Mouse (Mus musculus): ENCODE results near the gene Pts.

DNA sequence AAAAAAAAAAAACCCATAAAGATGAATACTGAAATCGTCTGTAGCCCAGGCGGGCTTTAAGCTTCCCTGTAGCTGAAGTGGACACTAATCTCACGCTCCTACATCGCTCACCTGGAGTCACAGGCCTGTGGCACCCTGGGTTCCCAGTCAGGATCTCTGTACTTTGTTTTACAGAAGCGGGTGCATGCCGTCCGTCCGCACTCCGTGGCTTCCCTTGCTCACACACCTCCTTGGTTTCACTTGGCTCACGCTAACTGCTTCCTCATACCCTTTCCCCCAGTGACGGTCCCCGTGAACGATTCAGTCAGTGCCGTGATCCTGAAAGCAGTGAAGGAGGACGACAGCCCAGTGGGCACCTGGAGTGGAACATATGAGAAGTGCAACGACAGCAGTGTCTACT, 29.7 kb downstream of the Pts start:
- TF ChIP-seq EP300 (IDR thresholded peaks at IDR 0.05; ENCODE audit: insufficient read depth, low read depth, low read length) (no peak), CTCF (IDR thresholded peaks at IDR 0.05) (no peak)
